Mouse (Mus musculus): Measurements from ENCODE around the gene Efna3.

The Efna3 gene

GRCm38 (mm10) chr3:89315930-89316831 is 6.6 kb downstream of the Efna3 start:
- no peak for DNase-seq (ENCODE audit: low read depth)

GRCm38 (mm10) chr3:89315195-89315929 is 7.4 kb downstream of the Efna3 start:
- peak; percentile 56 for DNase-seq (ENCODE audit: low read depth)

- peak; percentile 22 for DNase-seq (ENCODE audit: low read depth)
These were observed 8.0 kb downstream of the Efna3 start for GRCm38 (mm10) chr3:89314791-89315190.

- DNase-seq (ENCODE audit: low read depth), result no peak
These were observed 8.4 kb downstream of the Efna3 start for GRCm38 (mm10) chr3:89314340-89314739.

- DNase-seq (ENCODE audit: low read depth), result peak; percentile 75
These were observed 14.7 kb downstream of the Efna3 start for GRCm38 (mm10) chr3:89308089-89308488.

- DNase-seq (ENCODE audit: low read depth), result no peak
These were observed 17.0 kb downstream of the Efna3 start for GRCm38 (mm10) chr3:89305551-89306325.

GRCm38 (mm10) chr3:89305105-89305504 is 17.7 kb downstream of the Efna3 start:
- DNase-seq (ENCODE audit: low read depth), result no peak

GRCm38 (mm10) chr3:89304440-89304839 is 18.3 kb downstream of the Efna3 start:
- no peak for DNase-seq (ENCODE audit: low read depth)

GRCm38 (mm10) chr3:89300514-89300913 is 22.3 kb downstream of the Efna3 start:
- no peak for DNase-seq (ENCODE audit: low read depth)

- DNase-seq (ENCODE audit: low read depth), result no peak
These were observed 22.7 kb downstream of the Efna3 start for GRCm38 (mm10) chr3:89300071-89300470.

- DNase-seq (ENCODE audit: low read depth), result no peak
These were observed 23.3 kb downstream of the Efna3 start for GRCm38 (mm10) chr3:89299499-89299898.

- DNase-seq (ENCODE audit: low read depth), result no peak
These were observed 23.9 kb downstream of the Efna3 start for GRCm38 (mm10) chr3:89298908-89299307.

- DNase-seq (ENCODE audit: low read depth), result peak; percentile 45
These were observed 25.9 kb downstream of the Efna3 start for GRCm38 (mm10) chr3:89296761-89297396.

- no peak for DNase-seq (ENCODE audit: low read depth)
These were observed 27.0 kb downstream of the Efna3 start for GRCm38 (mm10) chr3:89295685-89296230.

- no peak for DNase-seq (ENCODE audit: low read depth)
These were observed 28.6 kb downstream of the Efna3 start for GRCm38 (mm10) chr3:89294195-89294594.

GRCm38 (mm10) chr3:89293247-89293918 is 29.4 kb downstream of the Efna3 start:
- DNase-seq (ENCODE audit: low read depth), result no peak

GRCm38 (mm10) chr3:89292303-89292702 is 30.5 kb downstream of the Efna3 start:
- DNase-seq (ENCODE audit: low read depth), result no peak

- no peak for DNase-seq (ENCODE audit: low read depth)
These were observed 30.9 kb downstream of the Efna3 start for GRCm38 (mm10) chr3:89291874-89292273.

- DNase-seq (ENCODE audit: low read depth), result no peak
These were observed 34.2 kb downstream of the Efna3 start for GRCm38 (mm10) chr3:89288503-89288928.

GRCm38 (mm10) chr3:89287286-89287685 is 35.5 kb downstream of the Efna3 start:
- no peak for DNase-seq (ENCODE audit: low read depth)

- no peak for DNase-seq (ENCODE audit: low read depth)
These were observed 37.2 kb downstream of the Efna3 start for GRCm38 (mm10) chr3:89285526-89285925.
